Mouse (Mus musculus): ENCODE results near the gene Dmp1.

Gene Dmp1

DNA sequence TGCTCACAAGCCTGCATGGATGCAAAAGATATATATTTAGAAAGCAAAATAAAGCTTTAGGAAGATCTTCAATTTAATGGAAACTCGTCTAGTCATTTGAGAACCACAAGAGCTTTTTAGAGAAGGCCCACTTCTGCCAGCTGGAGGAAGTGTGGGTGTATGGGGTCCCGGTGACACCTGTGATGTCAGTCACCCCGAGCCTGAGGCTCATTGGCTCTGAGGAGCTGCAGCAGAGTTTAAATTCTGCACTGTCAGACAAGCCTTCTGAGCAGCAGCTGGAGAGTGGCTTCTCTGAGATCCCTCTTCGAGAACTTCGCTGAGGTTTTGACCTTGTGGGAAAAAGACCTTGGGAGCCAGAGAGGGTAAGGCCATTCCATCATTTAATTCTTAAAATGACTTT is at the start of gene Dmp1:
TSS of gene Dmp1 (plus strand) at position 263 of the 400 bp plus-strand sequence.
- no peak for DNase-seq (ENCODE audit: low spot score)

DNA sequence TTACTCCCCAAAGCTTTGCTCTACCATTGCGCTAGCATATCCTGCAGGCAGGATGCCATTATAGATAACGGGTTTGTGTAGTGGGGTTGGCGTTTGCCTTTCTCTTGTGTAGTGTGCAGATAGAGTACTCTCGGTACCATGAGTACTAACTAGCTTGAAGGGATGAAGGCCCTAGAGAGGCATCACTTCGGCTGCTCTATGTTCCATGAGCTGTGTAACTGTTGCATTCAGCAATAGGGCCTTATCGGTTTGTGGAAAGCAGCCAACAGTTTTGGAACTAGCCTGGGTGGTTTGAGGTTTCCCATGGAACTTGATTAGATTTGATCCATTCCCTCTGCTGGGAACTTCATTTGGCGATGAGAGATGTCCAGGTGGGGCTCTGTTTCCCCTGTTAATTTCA is 44.7 kb upstream of the Dmp1 start:
- DNase-seq (ENCODE audit: low spot score): no peak

DNA sequence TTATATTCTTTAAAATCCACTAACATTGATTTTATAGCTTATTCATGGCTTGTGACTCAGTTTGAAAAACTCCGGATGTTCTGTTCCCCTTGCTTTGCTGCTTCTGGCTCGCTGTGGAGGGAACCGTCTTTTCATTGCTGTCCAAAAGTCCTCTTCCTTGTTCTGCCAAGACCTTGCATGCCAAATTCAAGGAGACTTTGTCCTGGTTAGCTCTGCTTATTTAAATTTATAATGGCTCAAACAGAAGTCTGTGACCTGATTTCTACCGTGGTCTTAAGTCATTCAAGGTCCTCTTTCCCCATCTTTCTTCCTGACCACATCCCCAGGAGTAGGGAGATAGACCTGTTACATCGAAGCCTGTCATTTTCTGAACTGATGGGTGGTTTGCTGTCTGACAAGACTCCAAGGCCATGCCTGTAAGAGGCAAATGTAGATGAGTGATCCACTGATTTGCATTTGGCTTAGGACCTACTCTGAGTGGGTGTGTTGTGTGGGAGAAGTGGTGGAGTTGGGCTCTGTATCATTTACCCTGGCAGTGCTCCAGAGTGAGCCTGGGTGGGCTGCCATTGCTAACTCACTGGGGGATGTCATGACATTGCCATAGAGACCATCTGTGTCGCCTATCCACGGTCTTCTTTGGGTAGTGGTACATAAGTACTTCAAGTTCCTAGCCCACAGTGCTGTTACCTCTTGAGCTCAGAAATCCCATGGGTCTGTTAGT is 43.9 kb upstream of the Dmp1 start:
- peak; percentile 35 for DNase-seq (ENCODE audit: low spot score)

DNA sequence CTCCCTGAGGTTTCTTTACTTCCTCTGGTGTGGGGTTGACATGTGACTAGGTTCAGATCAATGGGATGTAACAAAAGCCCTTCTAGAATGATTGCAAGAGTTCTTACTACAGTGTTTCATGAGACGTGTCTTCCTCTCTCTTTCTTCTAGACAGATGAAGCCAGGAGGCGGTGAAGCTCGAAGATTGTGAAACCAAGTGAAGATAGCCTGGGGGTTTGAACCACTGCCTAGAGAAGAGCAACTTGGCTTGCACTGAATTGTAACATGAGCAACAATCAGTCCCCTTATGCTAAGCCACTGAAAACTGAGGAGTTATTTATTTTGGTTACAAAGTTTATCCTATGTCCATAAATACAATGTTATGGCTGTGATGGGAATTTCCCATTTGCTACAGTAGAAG is 41.8 kb upstream of the Dmp1 start:
- no peak for DNase-seq (ENCODE audit: low spot score)

- DNase-seq (ENCODE audit: low spot score): no peak
Measured at GRCm38 (mm10) chr5:104161390-104161789, 41.0 kb upstream of the Dmp1 start.

DNA sequence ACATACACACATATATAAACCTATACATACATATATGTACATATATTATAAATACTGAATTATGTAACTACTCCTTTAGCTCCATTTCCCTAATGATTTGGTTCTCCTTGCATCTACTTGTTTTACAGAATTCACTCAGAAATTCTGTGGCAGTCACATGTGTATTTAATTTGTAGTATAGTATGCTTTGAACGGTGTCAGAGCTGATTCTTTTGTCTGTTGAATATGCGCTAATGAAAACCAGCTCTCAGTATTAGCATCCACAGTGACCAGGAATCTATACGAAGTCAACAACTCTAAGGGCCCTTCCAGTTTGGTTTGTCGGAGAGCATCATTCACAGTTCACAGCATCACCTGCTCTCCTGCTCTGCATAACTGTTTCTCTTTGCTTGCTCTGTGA is 38.9 kb upstream of the Dmp1 start:
- no peak for DNase-seq (ENCODE audit: low spot score)

GRCm38 (mm10) chr5:104170412-104170811 is 32.0 kb upstream of the Dmp1 start, which contains the start of gene Dspp:
TSS of gene Dspp (plus strand) at chr5:104170712.
- no peak for DNase-seq (ENCODE audit: low spot score)

GRCm38 (mm10) chr5:104173094-104173493 is 29.3 kb upstream of the Dmp1 start:
- no peak for DNase-seq (ENCODE audit: low spot score)

DNA sequence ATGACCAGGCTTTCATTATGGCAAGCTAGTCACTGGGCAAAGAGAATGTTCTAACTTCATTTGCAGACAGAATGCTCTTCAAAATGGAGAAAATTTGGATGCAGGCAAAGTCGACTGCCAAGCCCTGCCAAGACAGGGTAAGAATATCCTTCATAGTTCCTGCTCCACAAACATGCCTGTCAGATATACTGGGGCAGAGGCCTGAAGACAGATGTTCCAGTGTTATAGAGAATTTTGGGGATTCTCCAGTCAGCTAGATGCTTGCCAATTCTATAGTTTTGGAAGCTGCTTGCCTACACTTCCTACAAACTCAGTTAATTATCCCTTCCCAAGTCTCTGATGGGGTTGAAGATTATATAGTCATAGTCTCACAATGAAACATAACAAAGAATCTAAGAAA is 18.7 kb upstream of the Dmp1 start:
- DNase-seq (ENCODE audit: low spot score): no peak

GRCm38 (mm10) chr5:104187281-104187680 is 15.1 kb upstream of the Dmp1 start:
- DNase-seq (ENCODE audit: low spot score): no peak

- no peak for DNase-seq (ENCODE audit: low spot score)
Measured at GRCm38 (mm10) chr5:104195086-104195485, 7.3 kb upstream of the Dmp1 start.

DNA sequence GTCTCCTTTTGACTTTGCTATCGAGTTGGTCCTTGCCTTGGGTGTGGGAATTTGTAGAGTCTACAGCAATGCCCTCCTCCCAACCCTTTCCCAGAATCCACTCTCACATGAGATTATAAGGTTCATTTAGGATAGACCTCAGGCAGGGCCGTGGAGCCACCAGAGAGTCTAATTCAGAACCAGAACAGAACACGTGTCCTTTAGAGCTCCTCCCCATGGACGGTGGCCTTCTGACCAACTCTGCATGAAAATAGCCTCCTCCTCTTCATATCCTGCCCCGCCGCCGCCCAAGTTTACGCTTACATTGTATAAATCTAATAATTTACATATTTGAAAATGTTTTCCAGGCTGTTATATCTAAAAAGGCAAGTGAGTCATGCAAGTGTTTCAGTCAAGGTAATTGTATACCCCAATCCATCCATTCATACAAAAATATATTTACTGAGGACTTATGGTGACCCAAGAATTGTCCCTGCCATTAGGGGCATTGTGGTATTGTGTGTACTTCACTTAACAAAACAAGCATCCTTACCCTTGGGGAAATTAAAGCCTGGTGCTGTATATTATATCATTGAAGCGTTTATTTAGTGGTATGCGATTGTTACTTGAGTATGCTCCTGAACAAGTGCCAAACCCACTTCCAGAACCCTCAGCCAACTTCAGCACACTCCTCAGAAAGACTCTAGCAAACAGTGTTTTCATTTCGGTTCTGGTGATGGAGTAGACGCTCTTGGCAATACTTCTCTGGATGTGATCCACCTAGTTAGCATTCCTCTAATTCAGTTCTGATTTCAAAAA is 1.1 kb upstream of the Dmp1 start:
- DNase-seq (ENCODE audit: low spot score): no peak

- no peak for DNase-seq (ENCODE audit: low spot score)
Measured at GRCm38 (mm10) chr5:104212531-104212930, 10.1 kb downstream of the Dmp1 start.

DNA sequence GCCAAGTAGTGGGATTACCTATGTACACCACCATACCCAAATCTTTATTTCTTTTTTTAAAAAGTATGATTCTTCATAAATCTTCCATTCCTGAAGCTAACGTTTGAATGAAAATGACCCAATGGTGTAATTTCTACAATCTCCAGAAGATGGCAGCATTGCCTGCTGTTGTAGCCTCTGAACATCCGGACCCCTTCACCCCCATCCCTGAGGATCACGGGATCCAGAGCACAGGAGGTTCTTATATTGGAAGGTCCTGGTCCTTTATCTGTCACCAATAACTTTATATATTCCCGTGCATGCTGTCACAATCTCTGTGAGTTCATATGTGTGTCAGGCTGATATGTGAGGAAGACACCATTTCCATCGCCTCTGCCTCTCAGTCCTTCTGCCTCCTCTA is 16.5 kb downstream of the Dmp1 start:
- peak; percentile 43 for DNase-seq (ENCODE audit: low spot score)

- DNase-seq (ENCODE audit: low spot score): no peak
Measured at GRCm38 (mm10) chr5:104224299-104224698, 21.9 kb downstream of the Dmp1 start.

GRCm38 (mm10) chr5:104224750-104225149 is 22.3 kb downstream of the Dmp1 start:
- no peak for DNase-seq (ENCODE audit: low spot score)

DNA sequence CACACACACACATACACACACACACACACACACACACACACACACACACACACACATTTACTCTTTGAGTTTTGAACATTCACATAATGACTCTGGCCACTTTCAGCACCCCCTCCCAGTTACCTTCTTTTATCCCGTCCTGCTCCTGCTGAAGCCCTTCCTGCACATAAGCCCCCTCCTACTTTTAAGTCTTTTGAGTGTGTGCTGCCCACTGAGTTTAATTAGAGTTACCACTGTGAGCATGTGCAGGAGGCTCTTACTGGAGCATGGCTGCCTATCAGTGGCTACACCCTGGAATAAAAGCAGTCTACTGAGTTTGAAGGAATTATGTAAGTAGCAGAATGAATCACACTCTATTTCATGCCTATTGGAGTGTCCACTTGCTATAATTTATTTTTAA is 26.1 kb downstream of the Dmp1 start:
- DNase-seq (ENCODE audit: low spot score): no peak

- DNase-seq (ENCODE audit: low spot score): no peak
Measured at GRCm38 (mm10) chr5:104236741-104237140, 34.3 kb downstream of the Dmp1 start.

GRCm38 (mm10) chr5:104239674-104240378 is 37.4 kb downstream of the Dmp1 start:
- DNase-seq (ENCODE audit: low spot score): no peak

DNA sequence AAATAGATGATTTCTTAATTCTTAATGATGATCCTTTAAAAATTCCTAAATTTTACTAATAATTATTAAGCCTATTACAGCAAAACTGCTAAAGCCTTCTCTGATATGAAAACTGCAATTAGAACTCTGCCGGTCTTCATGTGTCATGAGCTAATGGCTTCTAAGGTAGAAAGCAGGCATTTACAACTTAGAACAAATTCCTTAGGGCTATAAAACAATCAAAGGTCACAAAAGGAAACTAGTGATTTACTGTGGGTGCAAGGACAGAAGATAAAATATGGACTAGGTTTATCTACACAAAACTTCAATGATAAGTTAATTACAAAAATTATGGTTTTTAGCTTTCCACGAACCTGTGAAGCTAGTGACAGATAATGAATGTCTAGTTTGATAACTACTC is 41.8 kb downstream of the Dmp1 start:
- no peak for DNase-seq (ENCODE audit: low spot score)

- DNase-seq (ENCODE audit: low spot score): no peak
Measured at GRCm38 (mm10) chr5:104251811-104252210, 49.4 kb downstream of the Dmp1 start.

- no peak for DNase-seq (ENCODE audit: low spot score)
Measured at GRCm38 (mm10) chr5:104256585-104256984, 54.2 kb downstream of the Dmp1 start.

GRCm38 (mm10) chr5:104261908-104262461 is 59.6 kb downstream of the Dmp1 start:
- no peak for DNase-seq (ENCODE audit: low spot score)
